Mouse (Mus musculus): Measurements from ENCODE around the gene Cfap157.
A peak's percentile ranks its signal among the peaks of the same experiment; 100 is the strongest.

Gene Cfap157

DNA sequence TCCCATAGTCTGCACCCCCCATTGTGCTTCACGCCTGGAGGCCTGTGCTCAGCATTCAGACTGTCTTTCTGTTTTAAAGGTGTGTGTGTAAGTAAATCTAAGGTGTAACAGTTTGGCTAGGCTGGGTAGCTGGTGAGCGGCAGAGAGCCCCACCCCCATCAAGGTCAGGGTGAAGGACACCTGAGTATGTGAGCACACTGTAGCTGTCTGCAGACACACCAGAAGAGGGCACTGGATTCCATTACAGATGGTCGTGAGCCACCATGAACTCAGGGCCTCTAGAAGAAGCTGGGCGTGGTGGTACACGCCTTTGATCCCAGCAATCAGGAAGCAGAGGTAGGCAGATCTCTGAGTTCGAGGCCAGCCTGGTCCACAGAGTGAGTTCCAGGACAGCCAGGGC lies 2.5 kb downstream of the Cfap157 start:
- no peak for DNase-seq (ENCODE audit: low read depth, low spot score)

DNA sequence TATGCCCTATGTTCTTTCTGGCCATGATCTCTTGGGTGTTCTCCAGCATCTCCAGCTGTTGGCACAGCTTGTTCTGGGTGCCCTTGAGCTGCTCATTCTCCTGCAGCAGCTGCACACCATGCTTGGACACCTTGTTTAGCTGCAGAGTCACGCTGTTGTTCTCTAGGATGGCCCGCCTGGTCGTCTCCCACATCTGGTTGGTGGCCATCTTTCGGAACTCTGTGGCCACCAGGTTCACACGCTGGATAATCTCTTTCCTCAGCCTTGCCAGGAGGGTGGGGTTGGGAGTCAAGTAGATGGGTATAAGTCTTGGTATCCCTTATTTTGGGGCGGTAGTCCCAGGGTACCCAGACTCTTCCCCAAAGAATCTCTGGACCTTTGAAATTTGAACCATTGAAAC lies 4.5 kb downstream of the Cfap157 start:
- DNase-seq (ENCODE audit: low read depth, low spot score): no peak

DNA sequence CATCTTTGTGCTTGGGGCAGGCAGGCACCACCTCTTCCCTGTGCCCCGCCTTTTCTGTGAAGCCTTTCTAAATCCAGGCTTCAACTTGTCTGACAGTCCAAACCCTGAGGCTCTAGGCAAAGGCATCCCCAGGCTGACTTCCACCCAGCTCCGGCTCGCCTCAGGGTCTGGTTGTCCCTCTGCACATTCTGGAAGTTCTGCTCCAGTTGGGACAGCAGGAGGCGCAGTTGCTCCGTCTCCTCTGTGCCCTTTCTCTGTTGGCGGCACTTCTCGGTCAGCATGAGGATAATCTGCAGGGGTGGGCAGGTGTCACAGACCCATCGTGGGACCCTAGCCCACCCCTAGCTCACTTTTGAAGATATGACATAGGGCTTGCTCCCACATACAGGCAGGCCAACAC lies 5.1 kb downstream of the Cfap157 start:
- peak; percentile 52 for DNase-seq (ENCODE audit: low read depth, low spot score)

DNA sequence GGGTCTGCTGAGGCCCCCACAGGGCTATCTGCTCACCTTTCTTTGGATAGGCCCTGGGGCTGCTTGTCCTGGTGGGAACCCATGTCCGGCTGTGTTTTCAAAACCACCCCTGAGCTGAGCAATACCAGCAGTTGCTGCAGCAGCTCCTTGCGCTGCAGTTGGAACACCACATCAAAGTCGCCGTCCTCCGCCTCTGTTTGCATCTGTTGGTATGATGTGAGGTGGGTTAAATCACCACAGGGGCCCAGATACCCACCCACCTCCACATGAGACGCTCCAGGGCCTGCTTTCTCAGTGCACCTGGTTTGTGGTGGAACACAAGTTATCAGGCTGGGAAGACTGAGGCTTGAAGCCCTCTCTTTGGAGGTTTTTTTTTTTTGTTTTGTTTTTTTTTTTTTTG lies 6.1 kb downstream of the Cfap157 start:
- no peak for DNase-seq (ENCODE audit: low read depth, low spot score)

DNA sequence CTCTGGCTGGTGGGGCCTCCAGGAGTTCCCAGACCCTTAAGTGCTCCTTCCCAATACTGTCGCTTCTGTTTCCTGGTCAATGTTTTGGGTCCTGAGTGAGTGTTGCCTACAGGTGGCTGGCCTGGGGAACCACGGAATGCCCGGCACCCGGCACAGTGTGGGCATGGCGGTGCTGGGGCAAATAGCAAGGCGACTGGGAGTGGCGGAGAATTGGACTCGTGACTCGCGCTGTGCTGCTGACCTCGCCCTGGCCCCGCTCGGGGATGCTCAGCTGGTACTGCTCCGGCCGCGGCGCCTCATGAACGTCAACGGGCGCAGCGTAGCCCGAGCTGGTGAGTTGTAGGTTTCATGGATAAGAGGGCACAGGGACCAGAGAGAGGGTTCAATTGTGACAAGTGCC lies 8.0 kb downstream of the Cfap157 start:
- no peak for DNase-seq (ENCODE audit: low read depth, low spot score)

DNA sequence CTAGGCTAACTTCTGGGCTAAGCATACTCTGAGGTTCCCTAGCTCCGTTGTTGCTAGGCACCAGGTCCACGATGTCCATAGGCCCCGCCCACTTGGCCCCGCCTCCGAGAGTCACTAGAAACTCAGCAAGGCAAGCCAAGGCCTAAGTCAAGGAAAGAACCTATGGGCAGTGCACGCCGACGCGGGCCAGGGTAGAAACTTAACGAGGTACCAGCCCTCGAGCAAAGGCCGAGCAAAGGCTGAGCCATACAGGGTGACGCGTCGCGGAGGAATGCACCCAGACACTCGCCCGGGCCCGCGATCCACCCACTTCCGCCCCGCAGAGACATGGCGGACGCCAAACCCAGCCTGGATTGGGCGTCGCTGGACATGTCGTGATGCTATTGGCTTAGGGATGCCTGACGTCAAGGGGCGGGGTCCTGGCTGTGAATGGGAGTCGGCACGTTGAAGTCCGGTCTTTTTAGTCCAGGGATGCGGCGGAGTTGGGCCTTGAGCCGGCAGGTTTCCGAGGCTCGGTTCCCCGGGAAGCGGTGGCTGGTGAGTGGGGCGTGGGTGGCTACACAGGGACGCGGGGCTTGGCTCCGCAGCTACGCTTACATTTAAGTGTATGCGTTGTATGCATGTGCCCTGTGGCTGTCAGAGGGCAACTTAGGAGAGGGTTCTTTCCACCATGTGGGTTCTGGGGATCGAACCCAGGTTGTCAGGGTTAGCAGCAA lies 8.7 kb downstream of the Cfap157 start, which contains the start of the genes Ttc16 and Ptrh1:
Gene Ttc16, minus strand, starts transcription at position 275 of the 716 bp plus-strand sequence.
Gene Ptrh1, plus strand, starts transcription at position 428 of the 716 bp plus-strand sequence.
- peak; percentile 96 for DNase-seq (ENCODE audit: low read depth, low spot score)

DNA sequence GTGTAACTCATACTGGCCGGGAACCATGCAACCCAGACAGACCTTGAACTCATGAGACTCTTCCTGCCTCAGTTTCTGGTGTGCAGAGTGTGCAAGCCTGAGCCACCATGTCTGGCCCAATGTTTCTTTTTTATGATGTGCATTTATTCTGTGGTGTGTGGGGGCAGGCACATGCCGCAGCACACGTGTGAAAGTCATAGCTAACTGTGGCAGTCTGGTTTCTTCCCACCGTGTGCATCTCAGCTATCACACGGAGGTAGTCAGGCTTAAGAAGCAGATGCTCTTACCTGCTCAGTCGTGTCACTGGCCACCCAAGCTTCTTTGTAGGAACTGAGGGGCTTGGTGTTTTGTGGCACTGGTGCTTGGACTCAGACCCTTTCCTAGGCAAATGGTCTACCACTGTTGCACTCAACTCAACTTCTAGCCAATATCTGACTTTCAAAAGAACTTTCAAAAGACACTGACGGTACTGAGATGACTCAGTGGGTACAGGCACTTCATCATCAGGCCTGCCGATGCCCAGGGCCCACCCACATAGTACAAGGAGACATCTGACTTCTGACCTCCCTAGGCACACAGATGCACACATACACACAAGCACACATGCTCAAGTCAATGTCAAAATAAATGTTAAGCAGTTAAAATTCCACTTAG lies 11.5 kb downstream of the Cfap157 start:
- DNase-seq (ENCODE audit: low read depth, low spot score): no peak

DNA sequence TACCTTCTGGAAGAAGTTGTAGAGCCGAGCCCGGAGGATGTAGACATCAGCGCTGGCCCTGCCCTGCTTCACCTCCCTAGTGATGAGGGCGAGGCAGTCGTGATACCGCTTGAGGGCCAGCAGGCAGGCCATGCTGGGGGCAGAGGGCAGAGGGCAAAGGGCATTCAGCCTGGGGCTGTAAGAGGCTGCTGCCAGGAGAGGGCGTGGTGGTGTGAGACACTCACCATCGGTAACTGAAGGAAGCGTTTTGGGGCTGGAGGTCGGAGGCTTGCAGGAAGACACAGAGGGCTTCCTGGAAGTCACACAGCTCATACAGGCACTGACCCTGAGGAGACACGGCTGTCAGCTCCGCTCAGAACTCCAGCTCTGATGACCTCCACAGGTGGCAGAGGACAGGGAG lies 12.3 kb downstream of the Cfap157 start:
- DNase-seq (ENCODE audit: low read depth, low spot score): no peak

DNA sequence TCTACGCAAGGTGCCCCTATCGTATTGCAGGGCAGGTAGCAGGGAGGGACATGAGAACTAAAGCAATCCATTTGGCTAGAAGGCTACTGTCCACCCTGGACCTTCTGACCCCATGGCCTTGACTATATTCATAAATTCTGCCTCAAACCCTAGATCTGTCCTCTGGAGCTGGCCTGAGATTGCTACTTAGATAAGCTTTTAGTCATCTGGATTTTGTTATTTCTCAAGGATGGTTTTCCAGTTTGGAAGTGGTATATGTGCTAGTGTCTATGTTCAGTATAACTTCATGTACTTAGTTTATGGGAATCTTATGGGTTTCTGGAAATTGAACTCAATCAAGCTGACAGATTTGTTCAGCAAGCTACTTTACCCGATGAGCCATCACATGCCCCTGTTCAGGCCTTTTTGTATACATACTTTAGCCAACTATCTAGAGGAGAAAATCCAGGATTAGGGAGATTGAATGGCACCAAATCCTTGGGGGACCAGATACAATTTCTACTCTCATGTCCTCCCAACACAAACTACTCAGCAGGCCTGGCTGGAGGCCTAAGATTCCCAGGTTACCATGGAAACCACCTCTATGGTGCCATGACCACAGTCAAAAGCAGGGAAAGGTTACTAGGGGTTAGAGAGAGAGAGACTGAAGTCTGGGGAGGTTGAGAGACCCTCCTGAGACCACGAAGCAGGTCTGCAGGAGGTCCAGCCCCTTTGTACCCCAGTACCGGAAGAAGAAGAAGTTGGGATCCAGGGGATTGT lies 14.7 kb downstream of the Cfap157 start:
- DNase-seq (ENCODE audit: low read depth, low spot score): no peak

DNA sequence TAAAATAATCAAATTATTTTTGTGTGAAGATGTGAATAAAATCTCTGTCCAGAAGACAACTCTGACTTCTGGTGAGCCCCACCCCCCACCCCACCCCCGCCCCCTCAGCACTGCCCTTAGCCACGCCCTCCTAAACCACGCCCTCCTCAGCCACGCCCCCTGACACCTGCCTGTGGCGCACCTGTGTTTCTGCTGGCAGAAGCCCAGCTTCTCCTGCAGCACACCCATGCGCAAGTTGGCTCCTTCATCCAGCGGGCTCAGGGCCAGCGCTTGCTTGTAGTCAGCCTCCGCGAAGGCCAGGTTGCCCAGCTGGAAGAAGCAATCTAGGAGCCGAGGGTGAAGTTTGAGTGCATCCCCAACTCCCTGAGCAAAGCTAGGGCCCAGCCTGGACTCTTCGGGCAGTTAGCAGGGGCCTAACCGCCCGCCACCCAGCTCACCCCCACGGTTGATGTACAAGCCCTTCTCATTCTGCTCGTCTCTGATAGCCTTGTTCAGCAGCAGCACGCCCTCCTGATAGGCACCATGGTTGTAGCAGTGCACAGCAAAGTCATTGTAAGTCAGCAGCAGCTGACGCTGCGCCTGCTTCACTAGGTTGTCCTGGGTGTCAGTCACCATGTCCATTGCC lies 15.5 kb downstream of the Cfap157 start:
- DNase-seq (ENCODE audit: low read depth, low spot score): no peak

DNA sequence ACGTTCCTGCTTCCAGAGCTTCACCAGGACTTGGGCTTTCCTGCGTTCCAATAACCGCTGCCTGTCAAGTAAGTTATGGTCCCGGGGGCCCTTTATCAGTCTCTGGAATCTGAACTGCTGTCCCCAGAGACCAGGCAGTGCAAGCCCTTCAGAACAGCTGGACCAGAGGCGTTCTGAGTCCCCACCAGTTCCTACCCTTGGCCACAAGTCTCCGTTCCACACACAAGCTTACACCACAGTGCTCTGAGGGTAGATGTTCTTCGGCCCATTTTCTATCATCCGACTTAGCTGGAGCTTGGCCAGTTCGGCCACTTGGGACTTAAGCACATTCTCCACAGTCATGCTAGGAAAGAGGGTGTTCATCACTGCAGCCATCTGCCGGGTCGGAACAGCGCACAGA lies 17.0 kb downstream of the Cfap157 start:
- DNase-seq (ENCODE audit: low read depth, low spot score): no peak

DNA sequence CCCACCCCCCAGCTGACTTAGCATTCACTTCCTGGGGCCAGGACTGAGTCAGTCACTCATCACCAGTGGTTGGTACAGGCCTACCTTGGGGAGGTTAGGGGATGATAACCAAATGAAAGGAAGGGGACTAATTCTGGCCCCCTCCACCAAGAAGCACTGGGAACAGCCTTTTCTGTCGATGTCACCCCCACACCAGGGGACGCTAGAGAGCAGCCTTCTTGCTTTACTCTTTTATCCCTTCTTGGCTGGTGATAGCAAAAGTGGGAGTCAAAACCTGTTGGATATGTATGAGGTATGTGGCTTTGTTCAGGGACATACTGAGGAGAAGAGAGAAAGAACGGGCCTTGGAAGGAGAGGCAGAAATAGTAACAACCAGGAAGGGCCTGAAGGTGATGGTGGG lies 20.9 kb downstream of the Cfap157 start:
- no peak for DNase-seq (ENCODE audit: low read depth, low spot score)

DNA sequence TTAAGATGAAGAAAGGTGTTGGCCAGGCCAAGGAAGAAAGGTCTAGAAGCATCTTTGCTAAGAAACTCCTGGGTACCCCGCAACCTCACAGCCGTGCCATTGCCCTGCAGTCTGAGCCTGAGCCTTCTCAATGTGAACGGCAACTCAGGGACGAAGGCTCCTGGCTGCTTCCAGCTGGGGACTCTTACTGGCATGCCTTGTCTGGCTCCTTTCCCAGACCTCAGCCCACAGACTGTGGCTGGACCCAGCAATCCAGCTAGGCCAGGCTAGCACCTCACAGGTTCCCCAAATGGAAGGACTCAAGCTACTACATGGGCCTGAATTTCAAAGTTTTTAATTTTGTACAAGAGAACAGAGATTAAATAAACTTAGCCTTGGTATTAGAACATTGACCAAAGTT lies 22.4 kb downstream of the Cfap157 start:
- no peak for DNase-seq (ENCODE audit: low read depth, low spot score)

DNA sequence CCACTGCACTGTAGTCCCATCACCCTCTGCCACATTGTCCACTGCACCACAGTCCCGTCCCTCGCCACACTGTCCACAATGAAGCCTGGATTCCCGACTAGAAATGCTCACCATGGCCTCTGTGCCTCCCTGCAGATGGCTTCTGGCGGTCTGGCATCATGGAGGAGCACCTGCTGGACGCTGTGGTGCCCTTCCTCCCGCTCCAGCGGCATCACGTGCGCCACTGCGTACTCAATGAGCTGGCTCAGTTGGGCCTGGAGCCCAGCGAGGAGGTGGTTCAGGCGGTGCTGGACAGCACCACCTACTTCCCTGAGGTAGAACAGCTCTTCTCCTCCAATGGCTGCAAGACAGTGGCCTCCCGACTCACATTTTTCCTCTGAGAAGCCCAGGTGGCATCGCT lies 22.9 kb downstream of the Cfap157 start:
- no peak for DNase-seq (ENCODE audit: low read depth, low spot score)

DNA sequence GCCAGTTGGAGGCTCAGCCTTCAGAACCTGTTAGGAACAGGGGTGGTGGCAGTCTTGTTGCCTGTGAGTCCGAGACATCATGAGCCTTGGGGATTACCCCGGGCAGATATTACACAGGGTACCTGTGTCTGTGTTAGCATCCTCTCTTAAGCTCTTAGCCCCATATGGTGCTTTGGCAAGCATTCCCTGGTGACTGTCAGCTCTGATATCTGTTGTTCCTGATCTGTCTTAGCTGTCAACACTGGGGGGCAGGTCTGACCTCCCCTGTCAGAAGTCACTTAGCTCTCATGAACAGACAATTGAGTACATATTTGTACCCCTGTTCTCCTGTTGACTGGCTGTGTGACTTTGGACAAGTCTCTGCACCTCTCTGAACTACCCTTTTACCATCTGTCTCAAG lies 25.2 kb downstream of the Cfap157 start:
- DNase-seq (ENCODE audit: low read depth, low spot score): no peak

DNA sequence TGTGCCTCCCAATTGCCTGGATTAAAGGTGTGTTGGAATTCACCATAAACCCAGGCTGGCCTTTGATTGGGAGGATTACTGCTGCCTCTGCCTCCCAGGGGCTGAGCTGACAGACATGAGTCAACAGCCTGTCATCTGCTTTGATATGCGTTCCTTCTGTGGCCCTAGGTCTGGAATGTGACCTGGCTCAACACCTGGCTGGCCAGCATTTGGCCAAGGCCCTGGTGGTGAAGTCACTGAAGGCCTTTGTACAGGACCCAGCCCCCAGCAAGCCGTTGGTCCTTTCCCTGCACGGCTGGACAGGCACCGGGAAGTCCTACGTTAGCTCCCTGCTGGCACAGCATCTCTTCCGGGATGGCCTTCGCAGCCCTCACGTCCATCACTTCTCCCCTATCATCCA lies 25.7 kb downstream of the Cfap157 start:
- DNase-seq (ENCODE audit: low read depth, low spot score): no peak

DNA sequence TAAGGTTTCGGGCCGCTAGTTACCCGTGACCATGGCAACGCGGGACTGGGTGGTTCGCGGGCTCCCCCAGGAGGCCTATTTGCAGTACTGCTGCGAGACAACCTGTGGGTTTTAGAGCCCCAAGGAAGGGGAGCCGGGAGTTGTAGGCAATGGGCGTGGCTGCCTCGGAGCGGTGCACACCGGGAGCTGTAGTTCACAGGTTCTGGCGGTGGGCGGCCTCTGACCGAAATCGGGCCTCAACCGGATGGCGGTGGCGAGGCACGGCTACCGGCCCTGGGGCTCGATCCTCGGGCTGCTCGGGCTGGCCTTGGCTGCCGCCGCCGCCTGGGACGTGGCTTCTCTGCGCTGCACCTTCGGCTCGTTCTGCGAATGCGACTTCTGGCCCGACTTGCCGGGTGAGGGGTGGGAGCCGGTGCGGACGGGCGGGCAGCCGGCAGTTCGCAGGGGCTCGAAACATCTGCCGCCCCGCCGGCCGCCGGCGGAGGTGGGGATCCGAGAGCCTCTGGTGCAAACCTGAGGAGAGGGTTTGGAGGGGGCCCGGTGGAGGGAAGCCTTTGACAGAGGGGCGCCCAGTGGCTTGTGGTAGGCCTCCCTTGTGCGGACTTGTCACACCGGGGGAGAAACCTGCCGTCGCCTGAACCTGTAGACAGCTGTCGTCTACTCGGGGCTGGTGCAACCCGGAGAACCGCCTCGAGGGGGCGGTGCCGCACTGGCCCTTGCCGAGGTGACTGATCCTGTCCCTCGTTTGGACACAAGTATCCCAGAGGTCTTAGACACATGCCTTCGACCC lies 27.0 kb downstream of the Cfap157 start, which contains the start of gene Tor2a:
Gene Tor2a, plus strand, starts transcription at position 179 of the 790 bp plus-strand sequence.
- DNase-seq (ENCODE audit: low read depth, low spot score): peak; percentile 94

DNA sequence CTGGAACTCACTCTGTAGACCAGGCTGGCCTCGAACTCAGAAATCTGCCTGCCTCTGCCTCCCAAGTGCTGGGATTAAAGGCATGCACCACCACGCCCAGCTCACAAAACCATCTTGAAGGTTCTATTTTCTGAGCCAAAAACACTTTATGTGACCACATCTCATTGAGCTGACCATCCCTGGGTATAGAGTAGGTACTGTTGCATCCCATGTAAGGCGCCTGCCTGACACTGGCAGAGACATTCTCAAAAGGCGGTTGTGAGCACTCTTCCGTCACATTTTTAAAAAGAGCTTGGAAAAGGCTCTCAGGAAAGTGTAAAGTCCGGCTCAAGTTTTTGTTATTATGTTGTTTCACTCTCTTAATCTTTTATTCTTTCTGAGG lies 27.6 kb downstream of the Cfap157 start:
- DNase-seq (ENCODE audit: low read depth, low spot score): no peak

DNA sequence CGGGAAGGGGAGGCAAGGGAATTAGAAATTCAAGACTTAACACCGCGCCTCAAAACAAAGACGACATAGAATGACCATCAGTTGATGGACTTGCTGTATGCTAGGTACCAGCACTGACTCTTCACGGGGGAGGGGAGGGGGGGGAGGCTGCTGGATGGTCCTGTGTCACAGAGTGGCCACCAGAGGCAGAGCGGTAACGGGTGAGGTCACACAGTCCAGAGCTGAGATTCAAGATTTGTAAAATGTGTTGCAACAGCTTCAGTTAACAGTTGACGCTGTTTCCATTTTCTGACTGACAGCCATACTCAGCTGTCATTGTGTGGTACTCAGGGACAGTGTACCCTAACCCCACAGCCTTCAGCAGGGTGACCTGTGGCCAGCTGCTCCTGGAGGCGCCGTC lies 32.0 kb downstream of the Cfap157 start:
- no peak for DNase-seq (ENCODE audit: low read depth, low spot score)

DNA sequence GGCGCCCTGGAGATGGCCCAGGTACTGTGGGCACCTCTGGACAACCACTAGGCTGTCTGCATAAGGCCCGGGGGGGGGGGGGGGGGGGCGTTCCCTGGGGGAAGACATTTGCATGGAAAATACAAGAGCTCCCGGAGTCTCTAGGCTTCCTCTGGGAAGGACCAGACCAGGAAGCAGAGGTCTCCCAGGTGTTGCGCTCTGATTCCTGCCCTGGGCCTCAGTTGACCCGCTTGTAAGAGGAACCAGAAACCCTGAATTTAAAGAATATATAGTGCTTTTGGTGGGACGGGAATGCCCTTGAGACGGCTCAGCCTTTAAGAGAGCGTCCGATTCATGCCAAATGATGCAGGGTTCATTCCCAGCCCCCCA lies 32.6 kb downstream of the Cfap157 start:
- DNase-seq (ENCODE audit: low read depth, low spot score): no peak

DNA sequence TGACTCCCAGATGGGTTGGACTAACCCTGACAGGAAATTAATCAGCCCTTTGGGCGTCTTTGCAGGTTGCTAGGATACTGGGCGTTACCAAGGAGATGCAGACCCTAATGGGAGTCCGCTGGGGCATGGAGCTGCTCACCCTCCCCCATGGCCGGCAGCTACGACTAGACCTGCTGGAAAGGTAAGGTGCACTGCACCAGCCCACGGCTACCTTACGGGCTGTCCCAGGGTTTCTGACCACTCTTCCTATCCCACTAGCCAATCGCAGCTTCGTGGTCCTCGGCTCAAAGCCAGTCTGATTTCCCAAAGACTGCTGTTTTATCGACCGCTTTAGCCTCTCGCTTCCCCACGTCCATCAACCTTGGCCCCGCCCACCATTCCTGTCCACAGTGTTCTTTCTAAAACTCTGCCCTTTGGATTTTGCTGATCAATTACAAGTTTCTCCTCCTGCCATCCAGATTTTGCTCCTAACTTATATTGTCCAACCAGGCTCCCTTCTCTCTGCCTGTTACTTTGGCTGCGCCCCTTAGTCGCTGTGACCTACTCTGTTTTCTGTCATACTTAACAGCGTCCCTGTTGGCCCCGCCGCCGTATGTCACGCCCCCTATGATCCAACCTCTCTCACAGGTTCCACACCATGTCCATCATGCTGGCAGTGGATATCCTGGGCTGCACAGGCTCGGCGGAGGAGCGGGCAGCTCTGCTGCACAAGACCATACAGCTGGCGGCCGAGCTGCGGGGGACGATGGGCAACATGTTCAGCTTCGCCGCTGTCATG lies 33.2 kb downstream of the Cfap157 start:
- DNase-seq (ENCODE audit: low read depth, low spot score): peak; percentile 59
